Mouse (Mus musculus) left cerebral cortex, adult 9 months (tissue): ENCODE results near the gene Rcn1.
A peak's percentile ranks its signal among the peaks of the same experiment; 100 is the strongest.

Source experiments
- DNase-seq, 2 experiments: peaks; one replicate each; pipeline ENCODE4 v3.0.0; 2022; ENCODE audit warnings: low spot score in 2 of 2

The Rcn1 gene

GRCm38 (mm10) chr2:105399085-105399891, at the start of gene Rcn1:
Gene Rcn1, minus strand, starts transcription at chr2:105399319.
- DNase-seq, result peak in 1 of 2 experiments; percentile 23

GRCm38 (mm10) chr2:105444072-105444471, 45.0 kb upstream of the Rcn1 start:
- no peak for DNase-seq

GRCm38 (mm10) chr2:105439022-105439421, 39.9 kb upstream of the Rcn1 start:
- DNase-seq, result no peak

GRCm38 (mm10) chr2:105438525-105438924, 39.4 kb upstream of the Rcn1 start:
- DNase-seq, result no peak

- DNase-seq, result no peak
Observed at GRCm38 (mm10) chr2:105432927-105433326, 33.8 kb upstream of the Rcn1 start.

GRCm38 (mm10) chr2:105430373-105430772, 31.3 kb upstream of the Rcn1 start:
- no peak for DNase-seq

GRCm38 (mm10) chr2:105429899-105430298, 30.8 kb upstream of the Rcn1 start:
- no peak for DNase-seq

- no peak for DNase-seq
Observed at GRCm38 (mm10) chr2:105428467-105428866, 29.3 kb upstream of the Rcn1 start.

GRCm38 (mm10) chr2:105428029-105428428, 28.9 kb upstream of the Rcn1 start:
- peak in 1 of 2 experiments; percentile 58 for DNase-seq

- DNase-seq, result no peak
Observed at GRCm38 (mm10) chr2:105427447-105427846, 28.3 kb upstream of the Rcn1 start.

- no peak for DNase-seq
Observed at GRCm38 (mm10) chr2:105418629-105419227, 19.6 kb upstream of the Rcn1 start.

GRCm38 (mm10) chr2:105417663-105418062, 18.5 kb upstream of the Rcn1 start:
- DNase-seq, result no peak

- DNase-seq, result peak in 1 of 2 experiments; percentile 44
Observed at GRCm38 (mm10) chr2:105416660-105417348, 17.7 kb upstream of the Rcn1 start.

GRCm38 (mm10) chr2:105416046-105416659, 17.0 kb upstream of the Rcn1 start:
- DNase-seq, result peak; percentile 54 to 55

- no peak for DNase-seq
Observed at GRCm38 (mm10) chr2:105414309-105414708, 15.2 kb upstream of the Rcn1 start.

- no peak for DNase-seq
Observed at GRCm38 (mm10) chr2:105409253-105409652, 10.1 kb upstream of the Rcn1 start.

GRCm38 (mm10) chr2:105408511-105408910, 9.4 kb upstream of the Rcn1 start:
- DNase-seq, result no peak

GRCm38 (mm10) chr2:105402180-105402579, 3.1 kb upstream of the Rcn1 start:
- DNase-seq, result no peak

GRCm38 (mm10) chr2:105400558-105400957, 1.4 kb upstream of the Rcn1 start:
- DNase-seq, result no peak

GRCm38 (mm10) chr2:105398636-105399084, 459 bp downstream of the Rcn1 start:
- DNase-seq, result no peak

GRCm38 (mm10) chr2:105397446-105398211, 1.5 kb downstream of the Rcn1 start:
- no peak for DNase-seq
